Mouse (Mus musculus) olfactory bulb, adult 2 months (tissue): ENCODE measurements around the gene Tmem30a.

Source experiments
- CTCF ChIP-seq: fragments of 200-500 bp; IDR thresholded peaks from 2 replicates; pipeline ENCODE4 v1.5.1; 2012; ENCODE audit warnings: low read depth, mild to moderate bottlenecking, low read length, moderate library complexity; ENCODE audit not compliant: insufficient read depth
- POLR2A ChIP-seq: fragments of 200-500 bp; IDR thresholded peaks from 2 replicates; pipeline ENCODE4 v1.6.1; 2012; ENCODE audit warnings: mild to moderate bottlenecking, low read depth, low read length, moderate library complexity; ENCODE audit not compliant: insufficient read depth

DNA sequence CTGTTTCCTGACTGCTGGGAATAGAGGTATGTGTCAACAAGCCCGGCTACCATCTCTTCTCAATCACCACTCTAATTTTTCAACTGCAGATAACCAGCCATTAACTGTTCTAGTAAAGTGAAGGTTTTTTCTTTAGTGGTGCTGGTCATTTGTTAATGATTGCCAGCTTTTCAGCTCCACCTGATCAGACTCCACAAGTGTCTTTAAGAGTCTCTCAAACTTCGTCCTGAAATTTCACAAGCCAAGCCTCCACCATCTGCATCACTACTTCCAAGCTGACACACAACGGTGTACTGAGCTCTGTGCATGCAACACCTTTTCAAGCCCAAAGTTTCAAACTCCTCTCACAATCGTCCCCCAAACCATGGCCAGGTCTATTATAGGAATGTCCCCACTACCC lies 28.0 kb downstream of the Tmem30a start:
- TF ChIP-seq POLR2A (no peak), CTCF (no peak)
